Mouse (Mus musculus) CH12.LX (cell line): ENCODE results near the gene Fmr1. TPM values are rescaled to one million over a fixed set of nuclear protein-coding genes. Genes with fewer than 3 reads are reported as not detected.

Experiments
- DNase-seq: peaks from one replicate; pipeline ENCODE4 v3.0.0-alpha.2; 2013; ENCODE audit errors: extremely low read depth
- H3K27ac ChIP-seq: 2 replicates; pipeline ENCODE4 v1.5.1; 2012; ENCODE audit warnings: low read depth, mild to moderate bottlenecking, control low read depth, moderate library complexity; ENCODE audit not compliant: insufficient read depth
- H3K27me3 ChIP-seq: replicated peaks from 2 replicates; pipeline ENCODE3; 2012; ENCODE audit warnings: inconsistent platforms
- H3K36me3 ChIP-seq, 2 experiments: replicated peaks in 1 of 2; 2 replicates each; pipeline versions ENCODE3 to v1.6.1; 2012; ENCODE audit warnings: inconsistent platforms in 1 of 2, low read length in 1 of 2, mild to moderate bottlenecking in 1 of 2, mixed read lengths in 1 of 2, moderate library complexity in 1 of 2; ENCODE audit not compliant: control insufficient read depth in 1 of 2, insufficient read depth in 1 of 2
- H3K4me1 ChIP-seq, 2 experiments: 2 replicates each; pipeline ENCODE4 v1.6.1; 2012; ENCODE audit warnings: inconsistent platforms in 1 of 2, moderate library complexity in 1 of 2; ENCODE audit not compliant: insufficient read depth in 2 of 2, control insufficient read depth in 1 of 2
- H3K4me2 ChIP-seq: 2 replicates; pipeline ENCODE4 v1.6.1; 2012; ENCODE audit warnings: low read depth, mild to moderate bottlenecking, control low read depth; ENCODE audit not compliant: poor library complexity, insufficient read depth, severe bottlenecking
- H3K4me3 ChIP-seq, 3 experiments: fragments of 150-350 bp in 1 of 3; sonication (generic) in 1 of 3; replicated peaks in 1 of 3; 2 replicates each; pipeline versions ENCODE3 to v1.5.1; 2011 to 2012; ENCODE audit warnings: low read depth in 2 of 3, low read length in 2 of 3, mild to moderate bottlenecking in 2 of 3, moderate library complexity in 2 of 3, control low read depth in 1 of 3, improper control_type of control experiment in 1 of 3, inconsistent platforms in 1 of 3, mixed read lengths in 1 of 3; ENCODE audit not compliant: poor library complexity in 1 of 3
- H3K79me2 ChIP-seq: replicated peaks from 2 replicates; pipeline ENCODE4 v1.6.1; 2012; ENCODE audit warnings: mild to moderate bottlenecking, moderate library complexity; ENCODE audit not compliant: control insufficient read depth, poor library complexity, insufficient read depth, severe bottlenecking; ENCODE audit errors: extremely low read depth
- H3K9ac ChIP-seq: 2 replicates; pipeline ENCODE4 v1.6.1; 2012; ENCODE audit warnings: low read depth, mild to moderate bottlenecking, control low read depth, moderate library complexity; ENCODE audit not compliant: insufficient read depth
- H3K9me3 ChIP-seq: replicated peaks from 2 replicates; pipeline ENCODE3; 2012; ENCODE audit warnings: low read length, inconsistent platforms, mixed read lengths
- CHD2 ChIP-seq: IDR thresholded peaks from 2 replicates; pipeline ENCODE4 v1.6.1; 2011; ENCODE audit warnings: low read length, improper control_type of control experiment
- CTCF ChIP-seq, 2 experiments: IDR thresholded peaks in 1 of 2; conservative IDR thresholded peaks in 1 of 2; 2 replicates each; pipeline ENCODE4 v1.5.1; 2011 to 2012; ENCODE audit warnings: low read depth in 2 of 2, low read length in 2 of 2, improper control_type of control experiment in 1 of 2, inconsistent platforms in 1 of 2, mild to moderate bottlenecking in 1 of 2, moderate library complexity in 1 of 2
- E2F4 ChIP-seq: IDR thresholded peaks from 2 replicates; pipeline ENCODE4 v1.6.1; 2011; ENCODE audit warnings: low read depth, low read length, improper control_type of control experiment; ENCODE audit not compliant: insufficient replicate concordance
- ETS1 ChIP-seq: conservative IDR thresholded peaks from 2 replicates; pipeline ENCODE4 v1.6.1; 2012; ENCODE audit warnings: low read depth, mild to moderate bottlenecking, inconsistent platforms, low read length, improper control_type of control experiment, moderate library complexity
- JUN ChIP-seq: IDR thresholded peaks from 2 replicates; pipeline ENCODE4 v1.6.1; 2011; ENCODE audit warnings: low read depth, mild to moderate bottlenecking, low read length, improper control_type of control experiment, moderate library complexity; ENCODE audit not compliant: insufficient read depth
- JUND ChIP-seq: conservative IDR thresholded peaks from 2 replicates; pipeline ENCODE4 v1.6.1; 2011; ENCODE audit warnings: low read depth, low read length, improper control_type of control experiment
- MAFK ChIP-seq: IDR thresholded peaks from 2 replicates; pipeline ENCODE4 v1.6.1; 2011; ENCODE audit warnings: low read length, improper control_type of control experiment; ENCODE audit not compliant: insufficient replicate concordance
- MAZ ChIP-seq: IDR thresholded peaks from 2 replicates; pipeline ENCODE4 v1.6.1; 2012; ENCODE audit warnings: low read depth, mild to moderate bottlenecking, inconsistent platforms, low read length, improper control_type of control experiment, moderate library complexity
- MXI1 ChIP-seq: IDR thresholded peaks from 2 replicates; pipeline ENCODE4 v1.6.1; 2011; ENCODE audit warnings: mild to moderate bottlenecking, low read depth, low read length, improper control_type of control experiment
- PAX5 ChIP-seq: IDR thresholded peaks from 2 replicates; pipeline ENCODE4 v1.6.1; 2012; ENCODE audit warnings: low read length, inconsistent platforms, mixed read lengths
- POLR2A ChIP-seq: IDR thresholded peaks from 2 replicates; pipeline ENCODE4 v1.6.1; 2011; ENCODE audit warnings: low read depth, mild to moderate bottlenecking, improper control_type of control experiment, low read length
- RAD21 ChIP-seq: IDR thresholded peaks from 2 replicates; pipeline ENCODE4 v1.6.1; 2011; ENCODE audit warnings: low read depth, mild to moderate bottlenecking, low read length, improper control_type of control experiment, moderate library complexity
- RCOR1 ChIP-seq: conservative IDR thresholded peaks from 2 replicates; pipeline ENCODE4 v1.6.1; 2012; ENCODE audit warnings: low read depth, mild to moderate bottlenecking, inconsistent platforms, low read length, improper control_type of control experiment
- SIN3A ChIP-seq: IDR thresholded peaks from 2 replicates; pipeline ENCODE4 v1.6.1; 2012; ENCODE audit warnings: low read length, improper control_type of control experiment, inconsistent platforms
- SMC3 ChIP-seq: IDR thresholded peaks from 2 replicates; pipeline ENCODE4 v1.6.1; 2011; ENCODE audit warnings: low read depth, low read length, improper control_type of control experiment
- TBP ChIP-seq: conservative IDR thresholded peaks from 2 replicates; pipeline ENCODE4 v1.6.1; 2011; ENCODE audit warnings: low read depth, low read length, improper control_type of control experiment
- USF1 ChIP-seq: IDR thresholded peaks from 2 replicates; pipeline ENCODE4 v1.6.1; 2014; ENCODE audit warnings: low read depth, mild to moderate bottlenecking, inconsistent platforms, low read length, improper control_type of control experiment
- USF2 ChIP-seq: conservative IDR thresholded peaks from 2 replicates; pipeline ENCODE4 v1.6.1; 2011; ENCODE audit warnings: low read depth, low read length, improper control_type of control experiment
- ZKSCAN1 ChIP-seq: IDR thresholded peaks from 2 replicates; pipeline ENCODE4 v1.6.1; 2012; ENCODE audit warnings: low read depth, inconsistent platforms, low read length, improper control_type of control experiment, borderline replicate concordance
- dilution Hi-C: fragments of 300-500 bp; cut with MboI; formaldehyde crosslinking; loops from 2 replicates; pipeline ENCODE4 v1.14.3; 2020; ENCODE audit warnings: low sequenced_read_pairs; ENCODE audit not compliant: extremely low pct_unique_long_range_greater_than_20kb, extremely low pct_ligation_motif_present
- in situ Hi-C: fragments of 300-500 bp; cut with MboI; formaldehyde crosslinking; loops from 3 replicates; pipeline ENCODE4 v1.14.3; 2019; ENCODE audit warnings: low sequenced_read_pairs, low pct_ligation_motif_present, low pct_unique_long_range_greater_than_20kb, mixed read lengths
- polyA plus RNA-seq: library from polyadenylated mRNA; unstranded; fragments of >175 nt; gene quantifications from 2 replicates; pipeline ENCODE4 v1.2.1, GENCODE M21; 2012; ENCODE audit warnings: low read depth; ENCODE audit not compliant: insufficient read length
- total RNA-seq, 2 experiments: library from RNA; depleted of rRNA; stranded (reverse); fragments of 300-350 nt in 1 of 2; fragments of >200 nt in 1 of 2; gene quantifications; 2 replicates each; pipeline ENCODE4 v1.2.3; 2012 to 2014

Fmr1 gene
- total and polyA plus RNA-seq, 3 experiments = 15.9 to 54.4 (median 45.3) TPM

- no peak for TF ChIP-seq USF2
- TF ChIP-seq RAD21 = peak; percentile 24
- TF ChIP-seq E2F4 = no peak
- no peak for TF ChIP-seq MAZ
- TF ChIP-seq ZKSCAN1 = no peak
- TF ChIP-seq RCOR1 = no peak
- TF ChIP-seq SIN3A = no peak
- TF ChIP-seq USF1 = no peak
- TF ChIP-seq POLR2A = no peak
- TF ChIP-seq CHD2 = no peak
- no peak for TF ChIP-seq TBP
- TF ChIP-seq MAFK = no peak
- TF ChIP-seq MXI1 = no peak
- TF ChIP-seq JUND = no peak
- TF ChIP-seq PAX5 = no peak
- TF ChIP-seq JUN = no peak
- 0 out of 4 replicates have a peak, but pooled peaks of 1 of the 2 experiments have one; percentile 3 for TF ChIP-seq CTCF (conservative IDR thresholded peaks at IDR 0.05 in 1 of 2, IDR thresholded peaks at IDR 0.05 in 1 of 2; ENCODE audit: low read depth in 2 of 2, low read length in 2 of 2)
- no peak overlapping the region for H3K27ac ChIP-seq
- H3K4me3 ChIP-seq = no peak overlapping the region
- H3K4me1 ChIP-seq = no peaks in the 10 kb centered on the region
- in situ Hi-C loops = no loop called here
- H3K79me2 ChIP-seq = no peaks in the 10 kb centered on the region
- no peaks in the 10 kb centered on the region for H3K9me3 ChIP-seq
- H3K36me3 ChIP-seq = no peaks in the 10 kb centered on the region
- dilution Hi-C loops = no loop called here
- no peaks in the 10 kb centered on the region for H3K27me3 ChIP-seq
- no peak for DNase-seq
- H3K9ac ChIP-seq = no peak overlapping the region
- no peak overlapping the region for H3K4me2 ChIP-seq
Measured at GRCm38 (mm10) chrX:68641603-68642002, 36.7 kb upstream of the Fmr1 start.

GRCm38 (mm10) chrX:68645154-68645919 is 33.0 kb upstream of the Fmr1 start:
- Histone ChIP-seq H3K4me1 (no peaks in the 10 kb centered on the region), H3K4me3 (no peak overlapping the region), H3K4me2 (no peak overlapping the region), H3K9me3 (no peaks in the 10 kb centered on the region), H3K27ac (no peak overlapping the region), H3K79me2 (no peaks in the 10 kb centered on the region), H3K9ac (no peak overlapping the region), H3K36me3 (no peaks in the 10 kb centered on the region), H3K27me3 (no peaks in the 10 kb centered on the region)
- in situ Hi-C loops = no loop called here
- dilution Hi-C loops = no loop called here
- no peak for DNase-seq
- TF ChIP-seq MAZ (no peak), ETS1 (no peak), MXI1 (no peak), SMC3 (no peak)
